Mouse (Mus musculus): Measurements from ENCODE around the gene Arcn1.

GRCm38 (mm10) chr9:44719632-44720357, 47.9 kb downstream of the Arcn1 start:
- no peak for TF ChIP-seq POLR2A (IDR thresholded peaks at IDR 0.05; ENCODE audit: extremely low read depth, insufficient read depth, low read length)
- TF ChIP-seq CTCF (IDR thresholded peaks at IDR 0.05; ENCODE audit: low read depth, low read length) = no peak
